Mouse (Mus musculus): ENCODE measurements around the gene Gm17949.
A peak's percentile ranks its signal among the peaks of the same experiment; 100 is the strongest.

Gm17949 gene

DNA sequence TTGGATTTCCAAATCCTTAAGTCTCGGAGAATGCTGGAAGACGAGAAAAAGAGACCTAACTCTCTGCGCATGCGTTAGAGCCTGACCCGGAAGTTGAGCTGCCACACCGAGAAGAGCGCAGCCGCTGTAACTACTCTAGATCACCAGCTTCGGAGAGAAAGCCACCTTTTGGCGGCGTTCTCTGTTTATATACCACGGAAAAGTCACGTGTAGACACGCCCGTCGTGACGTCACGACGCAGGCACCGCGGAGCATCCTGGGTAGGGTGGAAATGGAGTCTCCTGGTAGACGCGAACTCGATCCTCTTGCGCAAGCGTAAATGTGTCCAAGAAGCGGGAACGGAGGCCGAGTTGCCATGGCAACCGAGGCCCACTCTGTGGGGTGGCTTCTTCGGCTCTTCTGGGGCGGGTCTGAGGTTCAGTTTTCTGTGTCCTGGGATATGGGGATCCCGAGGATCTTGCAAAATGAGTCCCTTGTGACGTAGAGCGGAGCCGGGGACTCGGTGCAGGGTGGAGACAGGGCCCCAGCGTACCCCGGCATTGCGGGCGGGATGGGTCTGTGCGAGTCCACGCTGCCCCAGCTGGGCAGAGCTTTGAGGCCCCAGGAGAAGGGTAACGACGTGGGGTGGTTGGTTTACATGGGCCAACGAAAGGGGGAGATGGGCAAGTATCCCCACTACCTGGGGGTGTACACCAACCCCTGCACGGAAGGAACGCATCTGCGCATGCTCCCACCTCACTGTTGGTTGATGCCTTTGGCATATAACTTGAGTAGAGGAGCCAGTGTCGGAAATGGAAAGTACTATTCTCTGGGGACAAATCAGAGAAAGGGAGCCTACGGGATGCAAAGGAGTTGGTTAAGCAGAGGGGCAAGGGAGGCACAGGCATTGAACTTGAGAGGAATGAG, at the start of gene Gm17949, which contains the start of gene Gtf2f1:
Gm17949 (plus strand) TSS at position 234 of the 906 bp plus-strand sequence.
Gtf2f1 (minus strand) TSS at position 53 of the 906 bp plus-strand sequence.
- DNase-seq (ENCODE audit: low spot score in 2 of 2): peak; percentile 78 to 85

DNA sequence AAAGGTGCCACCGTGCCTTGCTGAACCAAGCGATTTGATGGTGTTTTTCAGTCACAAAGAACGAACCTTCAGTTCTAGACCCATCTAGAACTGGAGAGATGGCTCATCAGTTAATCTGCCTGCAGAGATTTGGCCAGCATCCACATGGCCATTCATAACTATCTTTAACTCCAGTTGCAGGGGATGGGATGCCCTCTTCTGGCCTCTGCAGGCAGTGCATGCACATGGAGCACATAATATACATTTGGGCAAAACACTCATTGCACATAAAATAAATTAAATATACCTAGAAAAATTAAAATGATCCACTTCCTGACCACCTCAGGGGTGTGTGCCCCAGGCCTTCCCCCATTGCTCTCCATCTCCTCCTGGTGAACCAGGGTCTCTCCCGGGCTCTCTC, 49.4 kb upstream of the Gm17949 start:
- DNase-seq (ENCODE audit: low spot score in 2 of 2): no peak

DNA sequence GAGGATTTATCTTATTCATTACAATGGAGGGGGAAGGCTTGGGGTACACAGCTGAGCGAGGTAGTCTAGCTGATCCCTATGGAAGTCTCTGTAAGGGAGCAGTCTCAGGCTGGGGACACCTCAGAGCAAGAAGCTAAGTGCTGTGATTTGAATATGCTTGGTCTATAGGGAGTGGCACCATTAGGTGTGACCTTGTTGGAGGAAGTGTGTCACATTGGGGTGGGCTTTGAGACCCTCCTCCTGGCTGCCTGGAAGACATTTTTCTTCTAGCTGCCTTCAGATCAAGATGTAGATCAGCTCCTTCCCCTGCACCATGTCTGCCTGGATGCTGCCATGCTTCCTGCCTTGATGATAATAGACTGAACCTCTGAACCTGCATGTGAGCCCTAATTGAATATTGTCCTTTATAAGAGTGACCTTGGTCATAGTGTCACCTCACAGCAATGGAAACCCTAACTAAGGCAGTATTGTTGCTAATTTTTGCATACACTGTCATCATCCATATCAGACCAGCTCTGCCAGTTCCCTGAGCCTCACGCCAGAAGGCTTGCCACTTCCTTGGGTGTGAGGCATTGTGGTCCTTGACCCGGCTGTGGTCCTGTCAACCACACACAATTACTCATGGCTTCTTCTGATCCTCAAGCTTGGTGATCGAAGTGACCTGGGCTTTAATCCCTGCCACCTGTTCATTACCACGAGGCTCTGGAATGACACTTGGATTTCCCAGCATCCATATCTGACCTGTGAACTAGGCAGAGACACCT, 48.4 kb upstream of the Gm17949 start:
- DNase-seq (ENCODE audit: low spot score in 2 of 2): no peak

- no peak for DNase-seq (ENCODE audit: low spot score in 2 of 2)
Measured at GRCm38 (mm10) chr17:56963646-56964045, 47.6 kb upstream of the Gm17949 start.

GRCm38 (mm10) chr17:56969321-56969720, 41.9 kb upstream of the Gm17949 start:
- DNase-seq (ENCODE audit: low spot score in 2 of 2): no peak

GRCm38 (mm10) chr17:56970081-56970480, 41.2 kb upstream of the Gm17949 start:
- DNase-seq (ENCODE audit: low spot score in 2 of 2): no peak

GRCm38 (mm10) chr17:56973956-56974707, 37.1 kb upstream of the Gm17949 start:
- DNase-seq (ENCODE audit: low spot score in 2 of 2): no peak

GRCm38 (mm10) chr17:56974708-56975240, 36.5 kb upstream of the Gm17949 start:
- DNase-seq (ENCODE audit: low spot score in 2 of 2): no peak

DNA sequence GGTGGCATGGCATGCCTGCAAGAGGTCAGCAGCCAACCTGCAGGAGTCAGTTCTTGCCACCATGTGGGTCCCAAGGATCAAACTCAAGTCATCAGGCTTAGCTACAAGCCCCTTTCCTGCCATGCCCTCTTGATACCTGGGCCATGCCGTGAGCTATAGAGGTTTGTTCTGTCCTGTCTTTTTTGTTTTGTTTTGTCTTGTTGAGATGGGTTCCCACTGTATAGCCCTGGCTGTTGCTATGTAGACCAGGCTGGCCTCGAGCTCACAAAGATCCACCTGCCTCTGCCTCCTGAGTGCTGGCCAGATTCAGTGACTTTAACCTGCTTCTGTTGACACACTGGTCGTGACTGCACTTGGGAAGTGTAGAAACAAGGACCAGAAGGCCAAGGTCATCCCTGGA, 35.9 kb upstream of the Gm17949 start:
- no peak for DNase-seq (ENCODE audit: low spot score in 2 of 2)

GRCm38 (mm10) chr17:56976531-56977390, 34.5 kb upstream of the Gm17949 start:
- DNase-seq (ENCODE audit: low spot score in 2 of 2): no peak

DNA sequence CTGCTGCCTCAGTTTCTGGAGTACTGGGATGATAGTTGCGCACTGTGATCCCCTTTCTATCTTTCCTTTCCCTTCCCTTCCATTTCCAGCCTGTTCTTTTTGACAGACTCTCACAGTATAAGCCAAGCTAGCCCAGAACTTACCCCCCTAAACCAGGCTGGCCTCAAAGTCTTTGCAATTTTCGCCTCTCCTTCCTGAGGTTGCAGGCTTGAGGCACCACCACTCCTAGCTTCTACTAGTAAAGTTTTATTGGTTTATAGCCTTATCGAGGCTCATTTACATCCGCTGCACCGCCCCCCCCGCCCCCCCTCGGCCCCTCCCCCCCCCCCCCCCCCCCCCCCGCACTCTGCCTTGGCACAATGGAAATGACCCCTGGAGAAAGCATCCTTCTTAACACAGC, 31.7 kb upstream of the Gm17949 start:
- DNase-seq (ENCODE audit: low spot score in 2 of 2): no peak

DNA sequence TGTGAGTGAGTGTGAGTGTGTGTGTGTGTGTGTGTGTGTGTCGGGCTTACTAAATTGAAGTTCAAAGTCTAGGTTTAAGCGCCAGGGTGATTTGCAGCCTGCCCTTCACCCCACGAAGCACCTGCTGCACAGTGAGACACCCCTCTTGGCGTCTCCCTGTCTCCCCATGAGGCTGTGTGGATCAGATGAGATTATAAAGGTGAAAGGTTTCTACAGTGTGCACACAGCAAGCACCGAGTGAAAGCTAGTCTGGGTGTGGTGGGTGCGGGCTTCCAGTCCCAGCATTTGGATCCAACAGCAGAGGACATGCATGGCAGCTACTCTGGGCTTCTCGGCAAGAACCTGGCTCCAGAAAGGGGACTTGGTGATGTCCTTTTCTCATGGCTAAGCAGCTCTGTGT, 30.2 kb upstream of the Gm17949 start:
- no peak for DNase-seq (ENCODE audit: low spot score in 2 of 2)

DNA sequence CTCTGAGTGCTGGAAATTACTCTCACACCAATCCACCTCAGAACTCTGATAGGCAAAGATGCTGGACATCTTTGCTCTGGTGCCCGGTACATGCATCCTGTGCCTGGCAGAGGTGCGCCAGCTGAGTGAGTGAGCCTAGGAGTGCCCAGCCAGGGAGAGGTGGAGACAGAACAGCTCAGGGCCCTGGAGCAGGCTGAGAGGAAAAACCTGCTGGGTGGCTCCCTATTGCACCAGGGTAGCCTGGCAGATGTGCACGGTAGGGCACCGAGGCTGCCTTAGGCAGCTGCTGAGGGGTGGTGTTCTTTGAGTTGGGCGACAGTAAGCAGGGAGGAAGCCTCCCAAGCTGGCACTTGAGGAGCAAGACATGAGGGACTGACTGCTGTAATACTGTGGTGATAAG, 29.3 kb upstream of the Gm17949 start, which contains the start of gene Acer1:
Acer1 (minus strand) TSS at position 114 of the 400 bp plus-strand sequence.
- no peak for DNase-seq (ENCODE audit: low spot score in 2 of 2)

DNA sequence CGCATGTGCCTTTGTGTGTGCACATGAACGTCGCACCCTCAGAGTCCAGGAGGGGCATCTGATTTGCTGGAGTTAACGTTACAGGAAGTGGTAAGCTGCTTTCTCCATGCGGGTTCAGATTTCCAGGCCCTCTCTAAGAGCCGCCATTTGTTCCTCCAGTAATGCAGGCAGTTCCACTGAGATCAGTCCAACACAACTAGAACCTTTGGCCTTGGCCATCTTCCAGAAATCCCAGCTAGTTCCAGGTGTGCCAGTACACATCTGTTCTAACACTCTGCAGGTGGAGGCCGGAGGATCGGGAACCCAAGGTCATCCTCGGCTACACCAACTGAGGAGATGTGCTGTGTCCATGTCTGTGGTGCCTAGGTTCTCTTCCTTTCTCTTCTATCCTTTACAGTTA, 26.4 kb upstream of the Gm17949 start:
- DNase-seq (ENCODE audit: low spot score in 2 of 2): no peak

DNA sequence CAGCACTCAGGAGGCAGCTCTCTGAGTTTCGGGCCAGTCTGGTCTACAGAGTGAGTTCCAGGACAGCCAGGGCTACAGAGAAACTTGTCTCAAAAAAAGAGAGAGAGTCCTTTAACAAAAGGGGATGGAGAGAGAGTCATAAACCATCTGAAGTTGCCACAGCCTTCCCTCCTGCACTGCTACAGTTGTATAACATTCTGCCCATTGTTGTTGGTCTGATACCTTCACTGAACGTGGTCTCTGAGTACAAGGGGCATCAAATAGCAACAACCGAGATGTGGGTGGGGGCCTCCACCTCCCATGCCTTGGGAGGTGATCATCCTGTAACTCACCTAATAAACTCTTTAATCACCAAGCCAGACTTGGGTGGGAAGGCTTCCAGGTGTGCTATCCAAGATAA, 25.6 kb upstream of the Gm17949 start:
- DNase-seq (ENCODE audit: low spot score in 2 of 2): no peak

DNA sequence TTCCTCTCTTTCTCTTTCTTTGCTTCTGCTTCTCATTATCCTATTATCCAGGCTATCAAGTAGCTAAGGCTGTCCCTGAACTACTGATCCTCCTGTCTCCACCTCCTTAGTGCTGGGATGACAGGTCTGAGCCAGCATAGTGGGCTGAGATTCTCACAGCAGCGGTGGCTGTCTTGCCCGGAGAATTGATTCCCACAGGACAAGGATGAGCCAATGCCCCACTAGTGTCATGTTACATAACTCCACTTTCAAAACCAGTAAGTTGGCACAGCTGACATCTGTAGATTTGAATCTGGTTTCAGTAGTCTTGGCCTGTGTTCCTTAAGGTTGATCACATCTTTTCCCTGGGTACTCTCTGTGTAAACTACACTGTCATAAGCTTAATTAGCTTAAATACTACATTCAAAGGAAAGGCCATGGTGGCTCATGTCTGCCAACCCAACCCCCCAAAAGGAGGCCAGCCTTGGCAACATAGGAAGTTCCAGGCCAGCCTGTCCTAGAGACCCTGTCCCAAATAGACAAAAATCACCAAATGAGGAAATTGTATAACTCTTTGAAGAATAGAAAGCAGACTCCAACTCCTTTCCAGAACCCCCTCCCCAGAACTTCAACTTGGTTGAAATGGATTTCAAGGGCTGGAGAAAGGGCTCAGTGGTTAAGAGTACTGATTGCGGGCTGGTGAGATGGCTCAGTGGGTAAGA, 25.0 kb upstream of the Gm17949 start:
- DNase-seq (ENCODE audit: low spot score in 2 of 2): no peak

DNA sequence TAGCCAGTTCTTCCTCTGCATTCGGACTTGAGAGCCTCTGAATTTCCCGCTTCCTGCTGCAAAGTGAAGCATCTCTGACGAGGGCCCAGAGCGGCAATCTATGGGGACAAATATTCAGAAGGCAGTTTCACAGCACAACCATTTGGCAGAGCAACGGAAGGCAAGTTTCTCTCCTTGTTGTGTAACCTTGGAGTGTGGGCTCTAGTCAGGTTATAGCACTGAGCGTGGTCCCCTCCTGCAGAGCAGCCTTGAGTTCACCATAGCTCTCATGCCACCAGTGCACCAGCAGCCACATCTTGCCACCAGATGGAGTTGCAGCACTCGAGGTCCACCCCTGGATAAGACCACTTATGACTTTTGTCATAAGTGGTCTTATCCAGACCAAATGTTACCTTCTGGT, 22.8 kb upstream of the Gm17949 start:
- no peak for DNase-seq (ENCODE audit: low spot score in 2 of 2)

- DNase-seq (ENCODE audit: low spot score in 2 of 2): no peak
Measured at GRCm38 (mm10) chr17:56988921-56989430, 22.3 kb upstream of the Gm17949 start.

GRCm38 (mm10) chr17:56989467-56990114, 21.7 kb upstream of the Gm17949 start:
- DNase-seq (ENCODE audit: low spot score in 2 of 2): peak in 1 of 2 experiments; percentile 47

All from spleen, postnatal 14 days (tissue).